In genomic region chr7:101379732-101380131, GRCm38 (mm10) we compare ENCODE assay signal across 12 mouse cellular contexts. TPM values are rescaled to one million over a fixed set of nuclear protein-coding genes. Genes with fewer than 3 reads are reported as not detected.
DNase-seq lines count a peak whose midpoint lies in the region; ATAC-seq and TF ChIP-seq lines count a peak whose summit lies in the region.
"Had no signal": no experiment of that assay in that cellular context is flagged by ENCODE, and none has a peak within 500 bp of the region (broad histone marks: within the 10 kb centered on the region; RNA-seq: fewer than 3 reads in every experiment).

No protein-coding gene starts in this region.

- intact Hi-C loops in gastrocnemius, adult 2 months (cut with DNase I) = no loop called here

- 39% methylated on average over 2 of the region's 2 CpGs for WGBS in lung, embryonic 15.5 days
- WGBS in intestine, embryonic 14.5 days = 57% methylated on average over 2 of the region's 2 CpGs
- WGBS in macrophage (ENCODE audit: missing documents) = 20% methylated on average over 2 of the region's 2 CpGs

- no peak for TF ChIP-seq CTCF in gastrocnemius, adult 2 months (IDR thresholded peaks at IDR 0.05)

- H3K79me2 ChIP-seq in macrophage (ENCODE audit: inconsistent target) = peaks cover 88% of the 10 kb centered on the region

- peak overlapping the region; percentile 85 for H3K27ac ChIP-seq in gastrocnemius, adult 2 months
- H3K27ac ChIP-seq in lung, embryonic 15.5 days = peak overlapping the region; percentile 88
- peak overlapping the region; percentile 48; the same call in 1 of the 2 replicates for H3K27ac ChIP-seq in intestine, embryonic 14.5 days (ENCODE audit: low read depth)
- H3K27ac ChIP-seq in macrophage = peak overlapping the region; percentile 94

- H3K9ac ChIP-seq in lung, embryonic 15.5 days = peak overlapping the region; percentile 17; the same call in 1 of the 2 replicates
- H3K9ac ChIP-seq in intestine, embryonic 14.5 days (ENCODE audit: low read length) = peak overlapping the region; percentile 23; the same call in 1 of the 2 replicates

- DNase-seq in gastrocnemius, adult 2 months = no peak
- DNase-seq in gastrocnemius, adult 8-10 months (ENCODE audit: low spot score in 2 of 2) = no peak
- DNase-seq in lung, adult 18-20 months = no peak
- DNase-seq in intestine, embryonic 14.5 days (ENCODE audit: low spot score) = no peak
- DNase-seq in cerebellum, adult 18-20 months = no peak
- no peak for DNase-seq in right cerebral cortex, postnatal 14 days
- DNase-seq: layer of hippocampus, adult 9-11 months had no signal

- no peaks in the 10 kb centered on the region for H3K27me3 ChIP-seq in lung, embryonic 15.5 days
- no peaks in the 10 kb centered on the region for H3K27me3 ChIP-seq in intestine, embryonic 14.5 days (replicated peaks; ENCODE audit: control insufficient read depth, insufficient read depth, low read length)

- peak overlapping the region; percentile 67 for H3K4me3 ChIP-seq in gastrocnemius, adult 2 months
- 0 out of 2 replicates have a peak overlapping the region, but pooled peaks have one; percentile 29 for H3K4me3 ChIP-seq in lung, embryonic 15.5 days
- no peak overlapping the region for H3K4me3 ChIP-seq in intestine, embryonic 14.5 days (ENCODE audit: low read depth, low read length)
- peak overlapping the region; percentile 63 for H3K4me3 ChIP-seq in macrophage (ENCODE audit: inconsistent target)

- no peaks in the 10 kb centered on the region for H3K36me3 ChIP-seq in lung, embryonic 15.5 days
- H3K36me3 ChIP-seq in intestine, embryonic 14.5 days (ENCODE audit: control insufficient read depth, insufficient read depth, low read length) = no peaks in the 10 kb centered on the region
- peaks cover 23% of the 10 kb centered on the region for H3K36me3 ChIP-seq in macrophage (ENCODE audit: inconsistent target)

- peak overlapping the region; percentile 52 for H3K4me2 ChIP-seq in lung, embryonic 15.5 days
- peak overlapping the region; percentile 65 for H3K4me2 ChIP-seq in intestine, embryonic 14.5 days (ENCODE audit: low read length)

- peaks cover 50% of the 10 kb centered on the region for H3K4me1 ChIP-seq in lung, embryonic 15.5 days
- peaks cover 30% of the 10 kb centered on the region for H3K4me1 ChIP-seq in intestine, embryonic 14.5 days (replicated peaks; ENCODE audit: control insufficient read depth, insufficient read depth, low read length)

- no peak for ATAC-seq in lung, embryonic 15.5 days (ENCODE audit: borderline replicate concordance, extremely low read depth, low FRiP score, low TSS enrichment)
- ATAC-seq in intestine, embryonic 14.5 days (replicated peaks; ENCODE audit: low FRiP score, low TSS enrichment, low read depth) = no peak

- H3K9me3 ChIP-seq in lung, embryonic 15.5 days = no peaks in the 10 kb centered on the region
- H3K9me3 ChIP-seq in intestine, embryonic 14.5 days (ENCODE audit: control insufficient read depth, low read length) = no peaks in the 10 kb centered on the region

RNA-seq across cellular contexts. Expression of gene Gm45837, which starts 31.0 kb away (rescaled TPM):
- not detected for total RNA-seq in gastrocnemius, adult 2 months (2021)
- 1 to 10 TPM in 2 of 4 experiments, not detected in 2; 3.8 to 4.1 TPM for total RNA-seq in gastrocnemius, adult 8-10 months (2022)
- polyA plus RNA-seq in lung, embryonic 15.5 days (2015; fragmentation: Nextera tagmentation; extraction: Ambion mirVana) = 10.3 TPM in 1 of 2 replicates, not detected in the other
- polyA plus RNA-seq in intestine, embryonic 14.5 days (2014; fragmentation: Nextera tagmentation; extraction: Ambion mirVana) = 3.9 TPM in 1 of 2 replicates, not detected in the other
- 10 to 100 TPM in 8 of 26 experiments, 1 to 10 TPM in 17, not detected in 1; 1.9 to 22.7 (median 5.4) TPM for total RNA-seq in macrophage (2018; cell fraction: chromatin; rRNA removed)
- 1 to 10 TPM in 18 of 26 experiments, under 1 TPM in 2, not detected in 6; 0.83 to 4.0 (median 2.2) TPM for total RNA-seq in macrophage (2018; cell fraction: cytosol; rRNA removed)
- 1 to 10 TPM in 22 of 26 experiments, under 1 TPM in 2, not detected in 2; 0.34 to 9.1 (median 3.7) TPM for total RNA-seq in macrophage (2018; cell fraction: nucleus; rRNA removed)
- polyA plus RNA-seq in macrophage (2018) = 2.8 TPM in 1 of 3 replicates, not detected in the others
- total RNA-seq: gastrocnemius, postnatal 4 days; midbrain, postnatal 0 days had no signal
- polyA plus RNA-seq: midbrain, postnatal 0 days; testis, adult 2 months had no signal

RNA-seq across cellular contexts. Expression of gene Arap1, which starts 31.9 kb away (rescaled TPM):
- 10 to 100 TPM; 19.9 to 30.6 TPM for total RNA-seq in gastrocnemius, adult 2 months (2021)
- total RNA-seq in gastrocnemius, adult 8-10 months (2022) = 10 to 100 TPM; 16.1 to 18.5 (median 17.1) TPM
- polyA plus RNA-seq in lung, embryonic 15.5 days (2015; fragmentation: Nextera tagmentation; extraction: Ambion mirVana) = 105 and 109 TPM in 2 replicates
- polyA plus RNA-seq in intestine, embryonic 14.5 days (2014; fragmentation: Nextera tagmentation; extraction: Ambion mirVana) = 70.1 and 72.1 TPM in 2 replicates
- 1,000 to 10,000 TPM; 1,474 to 3,673 (median 2,470) TPM for total RNA-seq in macrophage (2018; cell fraction: chromatin; rRNA removed)
- total RNA-seq in macrophage (2018; cell fraction: cytosol; rRNA removed) = 100 to 1,000 TPM; 324 to 594 (median 401) TPM
- 1,000 to 10,000 TPM in 21 of 26 experiments, 100 to 1,000 TPM in 5; 671 to 1,624 (median 1,183) TPM for total RNA-seq in macrophage (2018; cell fraction: nucleus; rRNA removed)
- 195 to 293 TPM (median 225 TPM) in 3 replicates for polyA plus RNA-seq in macrophage (2018)

RNA-seq across cellular contexts. Expression of gene Pde2a, which starts 41.8 kb away (rescaled TPM):
- 10 to 100 TPM; 21.2 to 28.5 TPM for total RNA-seq in gastrocnemius, adult 2 months (2021)
- 10 to 100 TPM; 15.2 to 22.9 (median 18.4) TPM for total RNA-seq in gastrocnemius, adult 8-10 months (2022)
- 16.9 and 26.7 TPM in 2 replicates for polyA plus RNA-seq in lung, embryonic 15.5 days (2015; fragmentation: Nextera tagmentation; extraction: Ambion mirVana)
- 16.4 and 20.0 TPM in 2 replicates for polyA plus RNA-seq in intestine, embryonic 14.5 days (2014; fragmentation: Nextera tagmentation; extraction: Ambion mirVana)
- 10 to 100 TPM in 11 of 26 experiments, 1 to 10 TPM in 15; 1.3 to 24.2 (median 8.1) TPM for total RNA-seq in macrophage (2018; cell fraction: chromatin; rRNA removed)
- total RNA-seq in macrophage (2018; cell fraction: cytosol; rRNA removed) = 1 to 10 TPM in 13 of 26 experiments, under 1 TPM in 12, not detected in 1; 0.11 to 5.7 (median 1.0) TPM
- total RNA-seq in macrophage (2018; cell fraction: nucleus; rRNA removed) = 1 to 10 TPM in 22 of 26 experiments, under 1 TPM in 2, not detected in 2; 0.56 to 8.7 (median 3.0) TPM
- polyA plus RNA-seq in macrophage (2018) = 2.0 to 6.1 TPM (median 3.1 TPM) in 3 replicates
